Comparison of ENCODE assay signal across 25 mouse cellular contexts in the genomic region with DNA sequence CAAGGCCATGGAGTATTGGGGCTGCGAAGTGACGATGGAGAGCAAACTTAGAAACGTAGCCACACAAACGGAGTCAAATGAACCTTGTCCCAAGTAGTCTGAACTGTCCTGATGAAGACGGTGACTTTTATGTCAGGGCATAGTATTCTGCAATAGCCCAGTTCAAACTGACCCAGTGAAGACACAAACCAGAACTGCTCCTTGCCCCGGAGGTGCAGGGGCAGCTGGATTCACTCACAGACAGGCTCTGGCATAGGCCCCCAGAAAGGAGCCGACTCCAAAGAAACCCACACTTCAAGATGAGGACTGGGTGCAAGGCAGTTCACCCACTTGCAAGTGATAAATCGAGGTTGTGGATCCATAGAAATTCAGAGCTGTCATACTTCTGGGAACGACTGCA. TPM values are rescaled to one million over a fixed set of nuclear protein-coding genes. Genes with fewer than 3 reads are reported as not detected.
DNase-seq lines count a peak whose midpoint lies in the region; ATAC-seq and TF ChIP-seq lines count a peak whose summit lies in the region.
"Had no signal": no experiment of that assay in that cellular context is flagged by ENCODE, and none has a peak within 500 bp of the region (broad histone marks: within the 10 kb centered on the region; RNA-seq: fewer than 3 reads in every experiment).

No protein-coding gene starts in this region.

- ATAC-seq in lung, postnatal 0 days: peak; percentile 41
- ATAC-seq: activated CD4-positive, CD25-positive, alpha-beta regulatory T cell, adult 4 months; CD4-positive, CD25-positive, alpha-beta regulatory T cell, adult 4 months; forebrain, embryonic 13.5 days; forebrain, embryonic 15.5 days; Patski had no signal

- H3K27ac ChIP-seq in lung, postnatal 0 days (ENCODE audit: low read length): no peak overlapping the region
- H3K27ac ChIP-seq: embryonic facial prominence, embryonic 10.5 days; embryonic facial prominence, embryonic 12.5 days; forebrain, embryonic 13.5 days; forebrain, embryonic 15.5 days had no signal

- TF ChIP-seq EP300 in lung, postnatal 0 days (IDR thresholded peaks at IDR 0.05): no peak

- 65% methylated on average over 9 of the region's 9 CpGs for WGBS in lung, postnatal 0 days
- WGBS in lung, adult 2 months: 73% methylated on average over 9 of the region's 9 CpGs

- no peak overlapping the region for H3K4me3 ChIP-seq in lung, postnatal 0 days (ENCODE audit: low read depth, low read length)
- no peak overlapping the region for H3K4me3 ChIP-seq in lung, adult 2 months (replicated peaks; ENCODE audit: extremely low read depth, low read depth, low read length)
- H3K4me3 ChIP-seq: embryonic facial prominence, embryonic 10.5 days; embryonic facial prominence, embryonic 12.5 days; forebrain, embryonic 13.5 days; forebrain, embryonic 15.5 days had no signal

- no peak for TF ChIP-seq CTCF in lung, postnatal 0 days (IDR thresholded peaks at IDR 0.05)
- no peak for TF ChIP-seq CTCF in lung, adult 2 months (IDR thresholded peaks at IDR 0.05; ENCODE audit: insufficient read depth, low read length)

- peak; percentile 54 for DNase-seq in heart, adult 11 months
- DNase-seq in heart, postnatal 4 days: no peak
- DNase-seq in lung, postnatal 0 days (ENCODE audit: low spot score): peak; percentile 41
- no peak for DNase-seq in lung, adult 2 months
- peak; percentile 32 for DNase-seq in lung, postnatal 14 days
- DNase-seq in gastrocnemius, adult 18-20 months (ENCODE audit: low spot score): no peak
- DNase-seq: adrenal gland, adult 8-10 months; adrenal gland, postnatal 14 days; adrenal gland, postnatal 36 days; B cell, adult 2 months; cerebellum, adult 11-12 months; cerebellum, adult 2 months; cerebellum, adult 9-10 months; cerebellum, postnatal 10 days; cerebellum, postnatal 25 days had no signal

- H3K4me2 ChIP-seq in lung, postnatal 0 days (replicated peaks; ENCODE audit: low read depth, low read length): no peak overlapping the region
- H3K4me2 ChIP-seq: embryonic facial prominence, embryonic 12.5 days; forebrain, embryonic 13.5 days; forebrain, embryonic 15.5 days had no signal

- H3K9ac ChIP-seq in lung, postnatal 0 days (replicated peaks; ENCODE audit: low read depth): no peak overlapping the region
- H3K9ac ChIP-seq: embryonic facial prominence, embryonic 12.5 days; forebrain, embryonic 13.5 days; forebrain, embryonic 15.5 days had no signal

- TF ChIP-seq POLR2A in lung, adult 2 months (IDR thresholded peaks at IDR 0.05; ENCODE audit: borderline replicate concordance, extremely low read depth, low read depth, low read length): no peak

- H3K4me1 ChIP-seq in lung, postnatal 0 days (ENCODE audit: insufficient read depth, low read depth, low read length): no peaks in the 10 kb centered on the region
- H3K4me1 ChIP-seq in lung, adult 2 months (ENCODE audit: control insufficient read depth, insufficient read depth, low read length): peaks cover 4% of the 10 kb centered on the region

- H3K27me3 ChIP-seq in lung, postnatal 0 days (replicated peaks; ENCODE audit: insufficient read depth, low read length): no peaks in the 10 kb centered on the region
- H3K27me3 ChIP-seq: CH12.LX; embryonic facial prominence, embryonic 12.5 days; forebrain, embryonic 13.5 days; forebrain, embryonic 15.5 days; Patski had no signal

- no peaks in the 10 kb centered on the region for H3K9me3 ChIP-seq in lung, postnatal 0 days (ENCODE audit: low read length)
- H3K9me3 ChIP-seq: embryonic facial prominence, embryonic 10.5 days; embryonic facial prominence, embryonic 12.5 days; forebrain, embryonic 13.5 days; forebrain, embryonic 15.5 days; G1E had no signal

- H3K36me3 ChIP-seq in lung, postnatal 0 days (ENCODE audit: insufficient read depth, low read length): peaks cover 15% of the 10 kb centered on the region; the same call in 1 of the 2 replicates

RNA-seq across cellular contexts. Expression of a gene that starts 4.6 kb away (rescaled TPM):
- total RNA-seq in heart, postnatal 4 days (2021): 1 to 10 TPM; 5.8 to 6.2 TPM
- polyA plus RNA-seq in lung, postnatal 0 days (2015; fragmentation: Nextera tagmentation; extraction: Ambion mirVana): 1.3 and 1.6 TPM in 2 replicates
- 7.7 and 8.9 TPM in 2 replicates for polyA plus RNA-seq in lung, adult 2 months (2012; rRNA removed)
- 1 to 10 TPM; 3.1 to 4.0 TPM for total RNA-seq in gastrocnemius, adult 18-20 months (2021)

RNA-seq across cellular contexts. Expression of a gene that starts 4.7 kb away (rescaled TPM):
- total RNA-seq in heart, postnatal 4 days (2021): not detected
- 0.41 TPM in 1 of 2 replicates, not detected in the other for polyA plus RNA-seq in lung, postnatal 0 days (2015; fragmentation: Nextera tagmentation; extraction: Ambion mirVana)
- not detected in 2 replicates for polyA plus RNA-seq in lung, adult 2 months (2012; rRNA removed)
- total RNA-seq in gastrocnemius, adult 18-20 months (2021): under 1 TPM; 0.31 to 0.41 TPM
- total RNA-seq: adrenal gland, adult 18-20 months; adrenal gland, adult 8-10 months; adrenal gland, postnatal 14 days; adrenal gland, postnatal 36 days had no signal

Comparison
In these comparisons a context has a peak if more than half of its experiments do, and no peak if none do; other contexts are left out.
1. DNase-seq: peak in heart, adult 11 months (single experiment), lung, postnatal 0 days (single experiment) and lung, postnatal 14 days (single experiment); none in heart, postnatal 4 days (single experiment), lung, adult 2 months (single experiment) and gastrocnemius, adult 18-20 months (single experiment).